ENCODE assay signal across 8 mouse cellular contexts in genomic region chr11:109362463-109363190, GRCm38 (mm10). TPM values are rescaled to one million over a fixed set of nuclear protein-coding genes. Genes with fewer than 3 reads are reported as not detected.
DNase-seq lines count a peak whose midpoint lies in the region; ATAC-seq and TF ChIP-seq lines count a peak whose summit lies in the region.

Gna13 (plus strand) TSS chr11:109362831.

- peak; percentile 57; the same call in 1 of the 2 replicates for TF ChIP-seq POLR2A in limb, embryonic 14.5 days (IDR thresholded peaks at IDR 0.05; ENCODE audit: borderline replicate concordance, extremely low read depth, insufficient read depth, insufficient read length)

- H3K27ac ChIP-seq in embryonic facial prominence, embryonic 14.5 days (replicated peaks; ENCODE audit: low read depth, low read length), result peak within 1 kb of the TSS; percentile 96
- H3K27ac ChIP-seq in limb, embryonic 14.5 days (replicated peaks; ENCODE audit: low read depth, low read length), result peak within 1 kb of the TSS; percentile 91
- peak within 1 kb of the TSS; percentile 91 for H3K27ac ChIP-seq in midbrain, postnatal 0 days (ENCODE audit: low read depth, low read length)

- H3K36me3 ChIP-seq in embryonic facial prominence, embryonic 14.5 days (ENCODE audit: control insufficient read depth, insufficient read depth, low read length), result peaks cover 25% of the 10 kb centered on the region
- peaks cover 21% of the 10 kb centered on the region for H3K36me3 ChIP-seq in limb, embryonic 14.5 days (ENCODE audit: control insufficient read depth, insufficient read depth, low read length)
- no peaks in the 10 kb centered on the region; the same call in 1 of the 2 replicates for H3K36me3 ChIP-seq in midbrain, postnatal 0 days (ENCODE audit: insufficient read depth, low read length)

- peak within 1 kb of the TSS; percentile 92 for H3K9ac ChIP-seq in embryonic facial prominence, embryonic 14.5 days (ENCODE audit: low read depth, low read length)
- peak within 1 kb of the TSS; percentile 94 for H3K9ac ChIP-seq in limb, embryonic 14.5 days (ENCODE audit: low read depth, low read length, severe bottlenecking)
- H3K9ac ChIP-seq in midbrain, postnatal 0 days (replicated peaks; ENCODE audit: low read length, poor library complexity, severe bottlenecking), result peak within 1 kb of the TSS; percentile 81

- TF ChIP-seq CTCF in midbrain, postnatal 0 days (IDR thresholded peaks at IDR 0.05), result no peak; the same call in 1 of the 2 replicates

- peaks cover 30% of the 10 kb centered on the region for H3K4me1 ChIP-seq in embryonic facial prominence, embryonic 14.5 days (ENCODE audit: control insufficient read depth, insufficient read depth, low read length)
- peaks cover 13% of the 10 kb centered on the region for H3K4me1 ChIP-seq in limb, embryonic 14.5 days (ENCODE audit: control insufficient read depth, insufficient read depth, low read length)
- H3K4me1 ChIP-seq in midbrain, postnatal 0 days (ENCODE audit: insufficient read depth, low read length), result peaks cover 10% of the 10 kb centered on the region; the same call in 1 of the 2 replicates

- DNase-seq in 3T3-L1 (ENCODE audit: low read depth, low spot score), result peak; percentile 85
- peak; percentile 77 for DNase-seq in adrenal gland, postnatal 4 days (ENCODE audit: low spot score in 2 of 2)
- peak; percentile 96 for DNase-seq in embryonic facial prominence, embryonic 14.5 days (ENCODE audit: low spot score)
- DNase-seq in heart, adult 8-10 months (ENCODE audit: low spot score), result peak; percentile 89
- peak; percentile 93 for DNase-seq in kidney, adult 9 months
- peak; percentile 92 for DNase-seq in limb, embryonic 14.5 days (ENCODE audit: low spot score)
- DNase-seq in midbrain, postnatal 0 days (ENCODE audit: low spot score), result peak; percentile 96
- peak; percentile 80 to 85 for DNase-seq in spleen, postnatal 14 days (ENCODE audit: low spot score in 2 of 2)

- peak within 1 kb of the TSS; percentile 82 for H3K4me2 ChIP-seq in embryonic facial prominence, embryonic 14.5 days (ENCODE audit: low read depth, low read length)
- peak within 1 kb of the TSS; percentile 70 for H3K4me2 ChIP-seq in limb, embryonic 14.5 days (replicated peaks; ENCODE audit: low read depth, low read length, severe bottlenecking)
- peak within 1 kb of the TSS; percentile 84 for H3K4me2 ChIP-seq in midbrain, postnatal 0 days (ENCODE audit: low read depth, low read length, poor library complexity, severe bottlenecking)

- H3K27me3 ChIP-seq in embryonic facial prominence, embryonic 14.5 days (replicated peaks; ENCODE audit: control insufficient read depth, insufficient read depth, low read length), result no peaks in the 10 kb centered on the region
- no peaks in the 10 kb centered on the region for H3K27me3 ChIP-seq in limb, embryonic 14.5 days (ENCODE audit: control insufficient read depth, insufficient read depth, low read length)
- H3K27me3 ChIP-seq in midbrain, postnatal 0 days (ENCODE audit: insufficient read depth, low read length), result no peaks in the 10 kb centered on the region

- H3K9me3 ChIP-seq in embryonic facial prominence, embryonic 14.5 days (ENCODE audit: control insufficient read depth, low read length), result no peaks in the 10 kb centered on the region
- no peaks in the 10 kb centered on the region for H3K9me3 ChIP-seq in limb, embryonic 14.5 days (ENCODE audit: control insufficient read depth, low read length)
- no peaks in the 10 kb centered on the region for H3K9me3 ChIP-seq in midbrain, postnatal 0 days (ENCODE audit: low read length)

- 0% methylated on average over 19 of the region's 89 CpGs for WGBS in embryonic facial prominence, embryonic 14.5 days
- WGBS in limb, embryonic 14.5 days, result under 1% methylated on average over 43 of the region's 89 CpGs
- 3% methylated on average over 66 of the region's 89 CpGs for WGBS in midbrain, postnatal 0 days

- H3K4me3 ChIP-seq in embryonic facial prominence, embryonic 14.5 days (ENCODE audit: low read depth, low read length), result peak within 1 kb of the TSS; percentile 95
- peak within 1 kb of the TSS; percentile 94 for H3K4me3 ChIP-seq in limb, embryonic 14.5 days (replicated peaks; ENCODE audit: low read length)
- peak within 1 kb of the TSS; percentile 86 for H3K4me3 ChIP-seq in midbrain, postnatal 0 days (ENCODE audit: low read depth, low read length)

- peak; percentile 83 for ATAC-seq in embryonic facial prominence, embryonic 14.5 days (ENCODE audit: low read depth)
- ATAC-seq in limb, embryonic 14.5 days (ENCODE audit: low FRiP score, low read depth), result peak; percentile 85
- peak; percentile 83 for ATAC-seq in midbrain, postnatal 0 days (ENCODE audit: low FRiP score)

RNA-seq across cellular contexts. Expression of gene Gna13, which starts in this region (rescaled TPM):
- 10 to 100 TPM; 75.1 to 78.2 TPM for total RNA-seq in adrenal gland, postnatal 4 days (2021)
- polyA plus RNA-seq in embryonic facial prominence, embryonic 14.5 days (2014; fragmentation: Nextera tagmentation; extraction: Ambion mirVana), result 23.4 and 24.5 TPM in 2 replicates
- total RNA-seq in heart, adult 8-10 months (2022), result 10 to 100 TPM; 25.4 to 29.3 (median 27.4) TPM
- 24.8 and 28.7 TPM in 2 replicates for polyA plus RNA-seq in limb, embryonic 14.5 days (2012; rRNA removed)
- 26.2 and 28.3 TPM in 2 replicates for polyA plus RNA-seq in limb, embryonic 14.5 days (2014; fragmentation: Nextera tagmentation; extraction: Ambion mirVana)
- total RNA-seq in midbrain, postnatal 0 days (2014; rRNA removed), result 50.3 and 61.0 TPM in 2 replicates
- 31.1 and 35.3 TPM in 2 replicates for polyA plus RNA-seq in midbrain, postnatal 0 days (2015; fragmentation: Nextera tagmentation; extraction: Ambion mirVana)

Comparison
In these comparisons a context has a peak if more than half of its experiments do, and no peak if none do; other contexts are left out.
1. Peak in every context shown above with its lines: DNase-seq, ATAC-seq, H3K4me3 ChIP-seq and H3K27ac ChIP-seq.